Mouse (Mus musculus) lung, embryonic 15.5 days (tissue): Measurements from ENCODE around the gene Htr1f. TPM values are rescaled to one million over a fixed set of nuclear protein-coding genes. Genes with fewer than 3 reads are reported as not detected.
A peak's percentile ranks its signal among the peaks of the same experiment; 100 is the strongest.
"Not testable (repeated sequence)": the region's sequence is repeated elsewhere in the genome, so short reads cannot be mapped to it uniquely, and the experiment has no call there.

Source experiments
- ATAC-seq: fragments of 200-750 bp; cut with Nextera tagmentation; 2 replicates; pipeline ENCODE4 v1.8.0; 2017; ENCODE audit warnings: moderate number of reproducible peaks, borderline replicate concordance; ENCODE audit not compliant: low FRiP score, low TSS enrichment; ENCODE audit errors: extremely low read depth
- H3K27ac ChIP-seq: fragments of 300-500 bp; sonication (generic); 2 replicates; pipeline ENCODE4 v1.5.1; 2015; ENCODE audit warnings: moderate library complexity, mild to moderate bottlenecking, inconsistent platforms
- H3K27me3 ChIP-seq: fragments of 300-500 bp; sonication (generic); 2 replicates; pipeline ENCODE4 v1.6.1; 2015; ENCODE audit warnings: inconsistent platforms
- H3K36me3 ChIP-seq: fragments of 300-500 bp; sonication (generic); 2 replicates; pipeline ENCODE4 v1.6.1; 2015; ENCODE audit warnings: inconsistent platforms
- H3K4me1 ChIP-seq: fragments of 300-500 bp; sonication (generic); 2 replicates; pipeline ENCODE4 v1.6.1; 2015; ENCODE audit warnings: inconsistent platforms
- H3K4me2 ChIP-seq: fragments of 300-500 bp; sonication (generic); 2 replicates; pipeline ENCODE4 v1.6.1; 2015; ENCODE audit warnings: inconsistent platforms, mild to moderate bottlenecking, moderate library complexity
- H3K4me3 ChIP-seq: fragments of 300-500 bp; sonication (generic); 2 replicates; pipeline ENCODE4 v1.5.1; 2015; ENCODE audit warnings: mild to moderate bottlenecking, inconsistent platforms
- H3K9ac ChIP-seq: fragments of 300-500 bp; sonication (generic); 2 replicates; pipeline ENCODE4 v1.6.1; 2015; ENCODE audit warnings: inconsistent platforms
- H3K9me3 ChIP-seq: fragments of 300-500 bp; sonication (generic); 2 replicates; pipeline ENCODE4 v1.6.1; 2016; ENCODE audit warnings: inconsistent platforms
- WGBS: fragments of 180-500 bp; shearing (Covaris S2); methylation state at CpG from one replicate; pipeline ENCODE4 v1.1.7; 2015; 5-methylcytosine and 5-hydroxymethylcytosine counted together
- polyA plus RNA-seq: library from polyadenylated mRNA; unstranded; fragments of >200 nt; fragmentation: Nextera tagmentation; extraction: Ambion mirVana; gene quantifications from 2 replicates; pipeline ENCODE4 v1.2.1, GENCODE M21; 2015

Gene Htr1f
- polyA plus RNA-seq, result not detected in 2 replicates

DNA sequence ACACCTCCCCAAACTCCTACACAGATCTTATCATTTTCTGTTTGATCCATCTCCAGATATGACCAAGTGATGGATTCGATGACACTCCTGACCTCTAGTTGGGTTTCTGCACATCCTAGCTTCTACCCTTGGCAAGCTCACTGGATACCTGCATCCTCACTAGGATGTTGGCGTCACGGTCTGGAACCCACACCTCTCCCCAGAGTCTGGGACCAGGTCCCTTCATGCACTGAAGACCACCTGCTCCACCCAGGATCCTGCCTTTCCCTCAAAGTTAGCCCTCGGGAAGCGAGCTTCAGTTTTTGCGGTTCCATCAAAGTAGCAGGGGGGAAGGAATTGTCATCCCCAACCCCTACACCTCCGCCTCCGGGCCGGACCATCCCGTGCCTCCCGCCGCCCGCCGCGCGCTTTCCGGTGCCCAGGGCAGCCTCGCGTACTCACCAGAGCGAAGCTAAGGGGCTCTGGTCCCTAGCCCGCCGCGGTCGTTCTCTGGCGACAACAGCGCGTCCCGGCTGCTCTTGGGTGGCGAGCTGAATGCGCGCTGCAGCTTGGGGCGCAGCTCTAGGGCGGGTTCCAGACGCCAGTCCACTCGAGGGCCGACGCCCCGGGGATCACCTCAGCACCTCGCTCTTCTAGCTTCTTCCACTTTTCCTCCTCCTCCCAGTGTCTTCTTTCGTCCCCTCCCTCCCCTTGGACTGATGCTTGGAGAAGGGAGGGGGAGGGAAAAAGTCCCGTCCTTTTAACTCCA lies at the start of gene Htr1f:
Gene Htr1f, minus strand, starts transcription at position 671 of the 748 bp plus-strand sequence.
- 4% methylated on average over 41 of the region's 41 CpGs for WGBS
- Histone ChIP-seq H3K27me3 (peaks cover 19% of the 10 kb centered on the region), H3K4me1 (peaks cover 3% of the 10 kb centered on the region; the same call in 1 of the 2 replicates), H3K4me2 (peak within 1 kb of the TSS; percentile 66), H3K9me3 (no peaks in the 10 kb centered on the region), H3K27ac (no peak within 1 kb of the TSS), H3K4me3 (peak within 1 kb of the TSS; percentile 30), H3K36me3 (no peaks in the 10 kb centered on the region), H3K9ac (no peak within 1 kb of the TSS)
- 0 out of 2 replicates have a peak, but pooled peaks have one; percentile 27 for ATAC-seq

DNA sequence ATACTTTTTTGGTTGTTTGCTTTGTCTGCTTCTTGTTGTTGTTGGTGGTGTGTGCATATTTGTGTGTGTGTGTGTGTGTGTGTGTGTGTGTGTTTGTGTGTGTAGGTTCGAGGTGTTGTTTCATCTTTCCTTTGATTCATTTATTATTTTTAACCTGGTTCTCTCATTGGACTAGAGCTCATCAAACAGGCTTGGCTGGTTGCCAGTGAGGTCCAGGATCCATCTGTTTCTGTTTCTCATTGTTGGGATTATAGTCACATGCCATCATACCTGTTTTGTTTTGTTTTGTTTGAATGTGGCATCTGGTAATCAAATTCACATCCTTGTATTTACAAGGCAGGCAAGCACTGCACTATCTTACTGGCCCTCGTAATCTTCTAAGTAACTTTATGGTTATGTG lies 34.1 kb upstream of the Htr1f start:
- H3K27ac ChIP-seq, result no peak overlapping the region

GRCm38 (mm10) chr16:65129391-65129790 lies 23.7 kb upstream of the Htr1f start:
- Histone ChIP-seq H3K36me3 (no peaks in the 10 kb centered on the region), H3K4me2 (no peak overlapping the region), H3K27me3 (no peaks in the 10 kb centered on the region), H3K27ac (no peak overlapping the region), H3K4me1 (no peaks in the 10 kb centered on the region), H3K4me3 (no peak overlapping the region), H3K9me3 (no peaks in the 10 kb centered on the region), H3K9ac (no peak overlapping the region)
- ATAC-seq, result no peak
- WGBS, result 83% methylated on average over 2 of the region's 2 CpGs

More for the DNA sequence above, 34.1 kb upstream of the Htr1f start:
- Histone ChIP-seq H3K4me1 (no peaks in the 10 kb centered on the region), H3K9ac (no peak overlapping the region), H3K36me3 (no peaks in the 10 kb centered on the region), H3K4me3 (no peak overlapping the region), H3K27me3 (no peaks in the 10 kb centered on the region), H3K4me2 (no peak overlapping the region), H3K9me3 (no peaks in the 10 kb centered on the region)
- 58% methylated on average over 2 of the region's 2 CpGs for WGBS
- ATAC-seq, result no peak

DNA sequence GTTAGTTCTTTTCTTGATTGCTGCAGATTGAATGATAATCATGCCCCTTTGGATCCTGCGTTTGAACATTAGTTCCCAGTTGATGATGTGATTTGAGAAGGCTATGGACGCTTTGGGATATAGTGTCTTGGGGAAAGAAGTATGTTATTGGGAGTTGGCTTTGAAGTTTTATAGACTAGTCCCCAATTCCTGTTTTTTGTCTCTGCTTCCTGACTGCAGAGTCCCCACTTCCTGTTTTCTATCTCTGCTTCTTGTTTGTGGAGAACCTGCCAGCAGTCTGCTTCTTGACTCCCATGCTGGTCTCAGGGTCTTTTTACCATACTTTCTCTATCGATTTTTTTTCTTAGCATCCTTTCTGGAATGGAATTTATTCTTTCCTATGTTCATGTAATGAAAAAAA lies 22.2 kb upstream of the Htr1f start:
- 75% methylated on average over 3 of the region's 3 CpGs for WGBS
- Histone ChIP-seq H3K4me3 (no peak overlapping the region), H3K36me3 (no peaks in the 10 kb centered on the region), H3K9me3 (no peaks in the 10 kb centered on the region), H3K27me3 (no peaks in the 10 kb centered on the region), H3K9ac (no peak overlapping the region), H3K27ac (no peak overlapping the region), H3K4me1 (no peaks in the 10 kb centered on the region), H3K4me2 (no peak overlapping the region)
- ATAC-seq, result no peak

DNA sequence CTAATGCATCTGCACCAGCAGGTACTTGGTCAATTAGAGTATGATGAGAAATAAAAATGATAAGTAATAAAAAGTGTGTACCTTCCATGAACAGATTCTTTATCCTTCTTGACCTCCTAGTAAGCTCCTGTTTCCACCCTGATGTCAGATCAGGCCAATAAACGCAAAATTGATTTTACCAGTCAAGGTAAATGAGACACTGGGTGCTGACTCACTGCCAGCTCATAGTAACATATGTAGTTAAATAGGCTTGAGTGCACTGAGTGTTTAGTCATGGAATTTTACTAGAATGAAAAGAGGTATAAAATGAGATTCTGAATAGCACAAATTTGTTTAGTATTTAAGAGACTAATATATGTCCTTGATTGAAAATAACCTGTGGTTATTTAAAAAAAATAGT lies 6.6 kb upstream of the Htr1f start:
- Histone ChIP-seq H3K4me2 (no peak overlapping the region), H3K9me3 (no peaks in the 10 kb centered on the region), H3K9ac (no peak overlapping the region), H3K4me3 (no peak overlapping the region), H3K27me3 (no peaks in the 10 kb centered on the region), H3K36me3 (no peaks in the 10 kb centered on the region), H3K4me1 (no peaks in the 10 kb centered on the region), H3K27ac (no peak overlapping the region)
- WGBS, result 81% methylated on average over 1 of the region's 1 CpGs
- no peak for ATAC-seq

- no peaks in the 10 kb centered on the region for H3K27me3 ChIP-seq
- H3K9ac ChIP-seq, result no peak overlapping the region
- H3K9me3 ChIP-seq, result no peaks in the 10 kb centered on the region
- peak; percentile 19; the same call in 1 of the 2 replicates for ATAC-seq
- no peak overlapping the region for H3K4me3 ChIP-seq
- WGBS, result 78% methylated on average over 5 of the region's 5 CpGs
- H3K27ac ChIP-seq, result no peak overlapping the region
- H3K4me2 ChIP-seq, result no peak overlapping the region
- H3K36me3 ChIP-seq, result no peaks in the 10 kb centered on the region
- no peaks in the 10 kb centered on the region for H3K4me1 ChIP-seq
Observed at GRCm38 (mm10) chr16:65093552-65093951, 12.1 kb downstream of the Htr1f start.

DNA sequence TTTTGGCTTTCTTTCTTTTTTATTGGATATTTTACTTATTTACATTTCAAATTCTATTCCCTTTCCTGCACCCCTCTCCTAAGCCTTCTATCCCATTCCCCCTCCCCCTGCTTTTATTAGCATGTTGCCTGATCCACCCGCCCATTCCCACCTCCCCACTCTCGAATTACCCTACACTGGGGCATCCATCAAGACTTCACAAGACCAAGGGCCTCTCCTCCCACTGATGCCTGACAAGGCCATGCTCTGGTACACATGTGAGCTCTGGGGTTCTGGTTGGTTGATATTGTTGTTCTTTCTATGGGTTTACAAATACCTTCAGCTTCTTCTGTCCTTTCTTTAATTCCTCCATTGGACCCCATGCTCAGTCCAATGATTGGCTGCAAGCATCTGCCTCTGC lies 22.2 kb downstream of the Htr1f start:
- H3K36me3 ChIP-seq, result no peaks in the 10 kb centered on the region
- no peak overlapping the region for H3K9ac ChIP-seq
- no peak for ATAC-seq
- no peaks in the 10 kb centered on the region for H3K27me3 ChIP-seq
- H3K4me2 ChIP-seq, result no peak overlapping the region
- no peaks in the 10 kb centered on the region for H3K4me1 ChIP-seq
- H3K27ac ChIP-seq, result no peak overlapping the region
- 30% methylated on average over 2 of the region's 2 CpGs for WGBS
- no peak overlapping the region for H3K4me3 ChIP-seq
- H3K9me3 ChIP-seq, result no peaks in the 10 kb centered on the region

- H3K27ac ChIP-seq, result no peak overlapping the region
- ATAC-seq, result no peak
- no peaks in the 10 kb centered on the region for H3K36me3 ChIP-seq
- 69% methylated on average over 1 of the region's 1 CpGs for WGBS
- H3K9ac ChIP-seq, result no peak overlapping the region
- H3K4me2 ChIP-seq, result no peak overlapping the region
- no peak overlapping the region for H3K4me3 ChIP-seq
- no peaks in the 10 kb centered on the region for H3K9me3 ChIP-seq
- no peaks in the 10 kb centered on the region for H3K4me1 ChIP-seq
- H3K27me3 ChIP-seq, result no peaks in the 10 kb centered on the region
Observed at GRCm38 (mm10) chr16:65069867-65070266, 35.8 kb downstream of the Htr1f start.

GRCm38 (mm10) chr16:65066264-65066663 lies 39.4 kb downstream of the Htr1f start:
- no peak overlapping the region for H3K27ac ChIP-seq
- no peaks in the 10 kb centered on the region for H3K9me3 ChIP-seq
- no peak overlapping the region for H3K4me2 ChIP-seq
- H3K4me3 ChIP-seq, result no peak overlapping the region
- no peak overlapping the region for H3K9ac ChIP-seq
- no peaks in the 10 kb centered on the region for H3K27me3 ChIP-seq
- H3K36me3 ChIP-seq, result no peaks in the 10 kb centered on the region
- no peak for ATAC-seq
- H3K4me1 ChIP-seq, result no peaks in the 10 kb centered on the region

DNA sequence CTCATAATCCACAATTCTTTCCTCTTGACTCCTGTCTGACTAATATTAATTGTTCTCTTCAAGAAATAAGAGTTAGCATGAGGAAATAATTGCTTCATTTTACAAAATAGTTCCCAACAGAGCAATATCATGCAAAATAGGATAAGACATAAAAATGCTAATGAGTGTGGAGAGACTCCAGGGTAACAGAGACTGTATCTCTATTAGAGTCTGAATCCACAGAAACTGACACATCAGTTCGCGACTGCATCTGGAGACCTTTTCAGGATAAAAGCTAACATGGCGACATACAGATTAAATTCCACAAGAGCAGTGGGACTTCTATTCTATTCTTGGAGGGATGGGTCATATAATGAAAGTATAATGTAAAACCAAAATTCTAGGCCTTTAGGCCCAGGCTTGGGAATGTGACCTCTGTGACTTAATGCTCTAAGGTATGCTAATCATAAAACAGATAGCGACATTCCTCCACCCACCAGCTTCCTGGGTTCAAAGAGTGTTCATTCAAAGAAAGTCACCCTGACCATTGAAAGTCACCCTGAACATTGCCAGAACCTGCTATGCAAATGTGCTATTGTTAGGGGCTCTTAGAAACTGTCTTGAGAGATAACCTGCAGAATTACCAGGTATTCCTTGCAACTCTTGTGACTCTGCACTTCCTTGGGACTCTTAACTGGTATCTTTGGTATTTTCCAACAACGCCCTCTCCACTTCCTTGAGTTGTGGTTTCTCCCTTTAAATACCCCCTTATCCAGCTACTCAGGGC lies 67.8 kb downstream of the Htr1f start:
- not testable (repeated sequence) for ATAC-seq, H3K36me3 ChIP-seq, H3K9ac ChIP-seq, H3K27me3 ChIP-seq, H3K4me2 ChIP-seq, H3K9me3 ChIP-seq, H3K4me1 ChIP-seq, H3K27ac ChIP-seq, H3K4me3 ChIP-seq
- 87% methylated on average over 5 of the region's 5 CpGs for WGBS

- ATAC-seq, result peak; percentile 57; the same call in 1 of the 2 replicates
- 59% methylated on average over 1 of the region's 1 CpGs for WGBS
- H3K27me3 ChIP-seq, result no peaks in the 10 kb centered on the region
Observed at GRCm38 (mm10) chr16:65029675-65030074, 76.0 kb downstream of the Htr1f start.

GRCm38 (mm10) chr16:65022364-65022763 lies 83.3 kb downstream of the Htr1f start:
- no peak for ATAC-seq
- WGBS, result 68% methylated on average over 3 of the region's 3 CpGs
- no peak overlapping the region for H3K4me3 ChIP-seq
- no peaks in the 10 kb centered on the region for H3K4me1 ChIP-seq
- no peaks in the 10 kb centered on the region for H3K27me3 ChIP-seq
- no peaks in the 10 kb centered on the region for H3K9me3 ChIP-seq
- no peak overlapping the region for H3K4me2 ChIP-seq
- H3K36me3 ChIP-seq, result no peaks in the 10 kb centered on the region
- no peak overlapping the region for H3K27ac ChIP-seq
- H3K9ac ChIP-seq, result no peak overlapping the region

More at GRCm38 (mm10) chr16:65029675-65030074, 76.0 kb downstream of the Htr1f start:
- no peaks in the 10 kb centered on the region for H3K4me1 ChIP-seq
- no peak overlapping the region for H3K27ac ChIP-seq
- H3K9ac ChIP-seq, result no peak overlapping the region
- H3K9me3 ChIP-seq, result no peaks in the 10 kb centered on the region
- H3K4me2 ChIP-seq, result no peak overlapping the region
- no peak overlapping the region for H3K4me3 ChIP-seq
- no peaks in the 10 kb centered on the region for H3K36me3 ChIP-seq
